Mouse (Mus musculus): ENCODE results near the gene Arcn1. TPM values are rescaled to one million over a fixed set of nuclear protein-coding genes. Genes with fewer than 3 reads are reported as not detected.

Gene Arcn1
- polyA plus RNA-seq, 1 experiment from 2014 or later: 154 TPM

DNA sequence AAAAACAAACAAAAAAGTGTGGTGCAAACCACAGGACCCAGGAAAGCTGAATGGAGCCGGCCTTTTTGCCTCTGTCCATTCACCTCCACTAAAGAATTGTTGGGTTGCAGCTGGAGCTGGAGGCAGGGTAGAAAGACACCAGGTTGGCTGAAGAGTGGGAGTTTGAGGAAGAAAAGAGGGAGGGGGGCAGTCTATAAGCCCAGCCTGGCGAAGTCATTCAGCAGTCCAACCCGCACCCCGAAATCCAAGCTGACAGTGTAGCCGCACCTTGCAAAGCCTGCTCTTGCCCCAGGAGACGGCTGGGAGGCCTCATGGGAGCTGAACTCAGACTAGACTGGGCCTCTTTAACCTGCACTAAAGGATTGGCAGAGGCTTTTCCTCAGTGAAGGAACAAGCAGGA, 31.8 kb downstream of the Arcn1 start:
- Histone ChIP-seq H3K4me1 (replicated peaks) (peaks cover 52% of the 10 kb centered on the region), H3K27me3 (ENCODE audit: insufficient read depth, poor library complexity, severe bottlenecking) (peaks cover 31% of the 10 kb centered on the region), H3K9me3 (no peaks in the 10 kb centered on the region), H3K4me3 (0 out of 2 replicates have a peak overlapping the region, but pooled peaks have one; percentile 74), H3K36me3 (peaks cover 4% of the 10 kb centered on the region; the same call in 1 of the 2 replicates), H3K27ac (no peak overlapping the region)
- no peak for DNase-seq (ENCODE audit: low spot score)
- 73% methylated on average over 6 of the region's 6 CpGs for WGBS

DNA sequence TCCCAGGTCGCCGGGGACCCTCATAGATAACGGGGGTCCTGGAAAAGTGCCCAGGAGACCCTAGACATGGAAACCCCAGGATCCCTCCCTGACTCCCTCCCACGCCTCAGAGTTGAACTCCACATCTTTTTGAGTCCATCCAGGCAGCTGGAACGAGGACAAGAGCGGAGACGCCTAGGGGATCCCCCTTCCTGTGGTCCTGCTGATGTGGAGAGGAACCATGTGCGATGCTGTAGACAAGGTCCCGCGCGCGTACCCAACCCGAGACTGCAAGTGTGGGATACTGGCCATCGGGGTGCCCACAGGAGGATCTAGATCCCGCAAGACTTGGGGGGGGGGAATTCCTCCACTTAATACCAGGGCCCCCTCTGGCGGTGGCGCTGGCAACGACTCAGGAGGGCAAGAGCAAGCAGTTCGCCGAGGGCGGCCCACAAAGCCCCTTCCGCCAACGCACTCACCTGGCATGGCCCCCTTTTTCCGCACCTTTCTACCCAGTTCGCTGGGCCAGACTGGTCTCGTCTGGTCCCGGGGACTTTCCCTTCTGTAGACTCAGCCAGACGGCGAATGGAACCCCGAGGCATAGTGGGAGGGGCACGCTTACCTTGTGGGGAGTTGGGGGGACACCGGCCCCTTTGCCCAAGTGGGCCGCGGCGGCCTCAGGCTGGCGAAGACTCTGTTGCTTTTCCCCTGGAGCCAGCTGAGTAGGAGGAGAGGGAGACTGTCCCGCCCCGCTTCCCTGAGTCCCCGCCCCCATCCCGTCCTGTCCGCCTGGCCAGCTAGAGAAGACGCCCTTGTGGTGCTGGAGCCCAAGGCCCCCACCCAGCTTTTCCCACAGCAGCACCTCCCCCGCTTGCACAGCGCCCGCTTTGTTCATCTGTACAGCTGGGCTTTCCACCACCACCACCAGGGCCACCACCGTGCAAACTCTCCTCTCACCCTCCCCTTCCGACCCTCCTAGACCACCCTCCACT, 32.8 kb downstream of the Arcn1 start, which contains the start of gene Phldb1:
Phldb1 (minus strand) TSS at position 675 of the 971 bp plus-strand sequence.
- peak within 1 kb of the TSS; percentile 89 for H3K27ac ChIP-seq
- no peaks in the 10 kb centered on the region for H3K9me3 ChIP-seq
- peak within 1 kb of the TSS; percentile 74 for H3K4me3 ChIP-seq
- H3K36me3 ChIP-seq: no peaks in the 10 kb centered on the region
- under 1% methylated on average over 47 of the region's 47 CpGs for WGBS
- H3K4me1 ChIP-seq (replicated peaks): peaks cover 52% of the 10 kb centered on the region
- peak; percentile 77 for DNase-seq (ENCODE audit: low spot score)
- peaks cover 31% of the 10 kb centered on the region for H3K27me3 ChIP-seq (ENCODE audit: insufficient read depth, poor library complexity, severe bottlenecking)

GRCm38 (mm10) chr9:44733671-44734523, 33.7 kb downstream of the Arcn1 start:
- H3K4me3 ChIP-seq: peak overlapping the region; percentile 74
- no peak for DNase-seq (ENCODE audit: low spot score)
- H3K36me3 ChIP-seq: no peaks in the 10 kb centered on the region
- peaks cover 53% of the 10 kb centered on the region for H3K4me1 ChIP-seq (replicated peaks)
- no peaks in the 10 kb centered on the region for H3K9me3 ChIP-seq
- under 1% methylated on average over 79 of the region's 79 CpGs for WGBS
- H3K27me3 ChIP-seq (ENCODE audit: insufficient read depth, poor library complexity, severe bottlenecking): peaks cover 31% of the 10 kb centered on the region
- peak overlapping the region; percentile 89 for H3K27ac ChIP-seq

- 48% methylated on average over 12 of the region's 12 CpGs for WGBS
- H3K27ac ChIP-seq: peak overlapping the region; percentile 89
Observed at GRCm38 (mm10) chr9:44732921-44733530, 34.6 kb downstream of the Arcn1 start.

GRCm38 (mm10) chr9:44732130-44732549, 35.5 kb downstream of the Arcn1 start:
- no peak overlapping the region for H3K4me3 ChIP-seq
- H3K4me1 ChIP-seq (replicated peaks): peaks cover 63% of the 10 kb centered on the region
- no peak for DNase-seq (ENCODE audit: low spot score)
- peaks cover 31% of the 10 kb centered on the region for H3K27me3 ChIP-seq (ENCODE audit: insufficient read depth, poor library complexity, severe bottlenecking)
- WGBS: 75% methylated on average over 5 of the region's 5 CpGs
- H3K9me3 ChIP-seq: no peaks in the 10 kb centered on the region
- H3K36me3 ChIP-seq: no peaks in the 10 kb centered on the region
- H3K27ac ChIP-seq: no peak overlapping the region

More at GRCm38 (mm10) chr9:44732921-44733530, 34.6 kb downstream of the Arcn1 start:
- peaks cover 31% of the 10 kb centered on the region for H3K27me3 ChIP-seq (ENCODE audit: insufficient read depth, poor library complexity, severe bottlenecking)
- no peak for DNase-seq (ENCODE audit: low spot score)
- H3K9me3 ChIP-seq: no peaks in the 10 kb centered on the region
- no peaks in the 10 kb centered on the region for H3K36me3 ChIP-seq
- H3K4me1 ChIP-seq (replicated peaks): peaks cover 61% of the 10 kb centered on the region
- peak overlapping the region; percentile 74 for H3K4me3 ChIP-seq

GRCm38 (mm10) chr9:44727441-44727840, 40.2 kb downstream of the Arcn1 start:
- Histone ChIP-seq H3K27me3 (ENCODE audit: insufficient read depth, poor library complexity, severe bottlenecking) (peaks cover 6% of the 10 kb centered on the region), H3K4me1 (replicated peaks) (peaks cover 69% of the 10 kb centered on the region), H3K4me3 (no peak overlapping the region), H3K36me3 (no peaks in the 10 kb centered on the region), H3K9me3 (no peaks in the 10 kb centered on the region), H3K27ac (peak overlapping the region; percentile 73)
- no peak for DNase-seq (ENCODE audit: low spot score)
- 63% methylated on average over 5 of the region's 5 CpGs for WGBS

GRCm38 (mm10) chr9:44726431-44727146, 41.1 kb downstream of the Arcn1 start:
- Histone ChIP-seq H3K4me3 (0 out of 2 replicates have a peak overlapping the region, but pooled peaks have one; percentile 7), H3K9me3 (no peaks in the 10 kb centered on the region), H3K4me1 (replicated peaks) (peaks cover 74% of the 10 kb centered on the region), H3K27ac (peak overlapping the region; percentile 73), H3K27me3 (ENCODE audit: insufficient read depth, poor library complexity, severe bottlenecking) (no peaks in the 10 kb centered on the region), H3K36me3 (no peaks in the 10 kb centered on the region)
- no peak for DNase-seq (ENCODE audit: low spot score)
- WGBS: 44% methylated on average over 10 of the region's 10 CpGs

DNA sequence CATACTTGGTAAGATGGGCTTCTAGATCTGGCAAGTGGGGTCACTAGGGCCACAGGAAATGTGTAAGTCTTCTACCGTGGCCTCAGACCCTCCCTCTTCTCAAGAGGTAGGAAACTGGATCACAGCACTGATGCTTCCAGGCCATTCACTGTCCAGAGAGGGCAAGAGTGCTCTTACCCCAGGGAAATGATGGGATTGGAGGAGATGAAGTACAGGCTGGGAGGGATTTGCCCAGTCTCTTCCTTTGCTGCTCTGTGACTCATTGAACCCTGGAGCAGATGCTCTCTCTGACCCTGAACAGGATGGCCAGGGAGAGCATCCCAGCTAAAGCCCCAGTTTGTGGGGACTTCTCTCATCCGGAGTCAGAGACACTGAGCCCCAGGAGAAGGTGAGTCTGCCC, 43.0 kb downstream of the Arcn1 start:
- H3K27me3 ChIP-seq (ENCODE audit: insufficient read depth, poor library complexity, severe bottlenecking): no peaks in the 10 kb centered on the region
- no peaks in the 10 kb centered on the region for H3K36me3 ChIP-seq
- 40% methylated on average over 2 of the region's 2 CpGs for WGBS
- no peak for DNase-seq (ENCODE audit: low spot score)
- H3K27ac ChIP-seq: peak overlapping the region; percentile 73
- no peaks in the 10 kb centered on the region for H3K9me3 ChIP-seq
- H3K4me3 ChIP-seq: no peak overlapping the region
- H3K4me1 ChIP-seq (replicated peaks): peaks cover 92% of the 10 kb centered on the region

DNA sequence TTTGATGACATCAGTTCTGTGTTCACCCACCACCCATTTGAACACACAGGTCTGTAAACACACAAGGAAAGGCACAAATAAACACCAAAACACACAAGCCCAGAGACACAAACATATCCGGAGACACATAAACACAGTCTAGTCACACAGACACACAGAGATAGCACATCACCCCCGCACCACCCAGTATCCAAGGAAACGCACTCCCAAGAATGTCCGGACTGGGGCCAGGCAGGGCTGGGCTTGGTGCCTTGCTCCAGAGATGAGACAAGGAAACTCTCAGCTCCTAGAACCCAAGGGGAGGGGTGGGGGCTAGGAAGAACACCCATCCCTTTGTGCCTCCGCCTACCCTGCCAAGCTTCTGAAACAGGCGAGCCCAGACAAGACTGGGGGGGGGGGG, 43.4 kb downstream of the Arcn1 start:
- Histone ChIP-seq H3K9me3 (no peaks in the 10 kb centered on the region), H3K27me3 (ENCODE audit: insufficient read depth, poor library complexity, severe bottlenecking) (no peaks in the 10 kb centered on the region), H3K36me3 (no peaks in the 10 kb centered on the region), H3K4me1 (replicated peaks) (peaks cover 96% of the 10 kb centered on the region), H3K27ac (peak overlapping the region; percentile 73), H3K4me3 (no peak overlapping the region)
- 31% methylated on average over 6 of the region's 6 CpGs for WGBS
- DNase-seq (ENCODE audit: low spot score): no peak

- Histone ChIP-seq H3K27me3 (ENCODE audit: insufficient read depth, poor library complexity, severe bottlenecking) (no peaks in the 10 kb centered on the region), H3K27ac (peak overlapping the region; percentile 73), H3K9me3 (no peaks in the 10 kb centered on the region), H3K4me1 (replicated peaks) (peaks cover 94% of the 10 kb centered on the region), H3K36me3 (no peaks in the 10 kb centered on the region), H3K4me3 (peak overlapping the region; percentile 5; the same call in 1 of the 2 replicates)
- 74% methylated on average over 11 of the region's 11 CpGs for WGBS
- no peak for DNase-seq (ENCODE audit: low spot score)
Observed at GRCm38 (mm10) chr9:44723521-44724041, 44.1 kb downstream of the Arcn1 start.

- Histone ChIP-seq H3K4me1 (replicated peaks) (peaks cover 90% of the 10 kb centered on the region), H3K36me3 (peaks cover 4% of the 10 kb centered on the region), H3K27ac (peak overlapping the region; percentile 73), H3K4me3 (peak overlapping the region; percentile 5; the same call in 1 of the 2 replicates), H3K9me3 (no peaks in the 10 kb centered on the region), H3K27me3 (ENCODE audit: insufficient read depth, poor library complexity, severe bottlenecking) (no peaks in the 10 kb centered on the region)
- WGBS: 36% methylated on average over 7 of the region's 7 CpGs
- no peak for DNase-seq (ENCODE audit: low spot score)
Observed at GRCm38 (mm10) chr9:44723008-44723407, 44.6 kb downstream of the Arcn1 start.

Data from hindbrain, embryonic 10.5 days (tissue).